Mouse (Mus musculus) Patski (cell line): Measurements from ENCODE around the gene Hist1h2ad. TPM values are rescaled to one million over a fixed set of nuclear protein-coding genes. Genes with fewer than 3 reads are reported as not detected.
"Not testable (repeated sequence)": the region's sequence is repeated elsewhere in the genome, so short reads cannot be mapped to it uniquely, and the experiment has no call there.

Source experiments
- ATAC-seq: fragments of 100-300 bp; one replicate; pipeline ENCODE4 v1.8.0; 2021
- CTCF ChIA-PET: fragments of 350-600 bp; sonication (Branson Sonifier 250); formaldehyde crosslinking; loops from one replicate; lab custom pipeline; 2022; ENCODE audit warnings: inconsistent platforms; lab: Charles Lee
- POLR2A ChIA-PET: fragments of 350-600 bp; sonication (Branson Sonifier 250); formaldehyde crosslinking; loops from one replicate; lab custom pipeline; 2022; ENCODE audit warnings: antibody characterized with exemption, inconsistent platforms; lab: Charles Lee
- DNase-seq: peaks from one replicate; pipeline ENCODE4 v3.0.0-alpha.2; 2011; ENCODE audit warnings: low read depth, low spot score
- H3K27me3 ChIP-seq: fragments of 371-371 bp; one replicate; pipeline ENCODE4 v1.5.1; 2021
- CTCF ChIP-seq: fragments of 100-300 bp; IDR thresholded peaks from one replicate; pipeline ENCODE4 v1.5.1; 2021
- in situ Hi-C: fragments of 300-500 bp; cut with MboI; formaldehyde crosslinking; loops from 3 replicates; pipeline ENCODE4 v1.11.1; 2018; ENCODE audit warnings: low pct_unique_long_range_greater_than_20kb, mixed read lengths
- polyA plus RNA-seq: library from polyadenylated mRNA; unstranded; gene quantifications from one replicate; pipeline ENCODE4 v1.2.3, GENCODE M21; 2021

Gene Hist1h2ad
- polyA plus RNA-seq, 1 experiment from 2014 or later: 1.0 TPM

GRCm38 (mm10) chr13:23551931-23552914, 22.0 kb upstream of the Hist1h2ad start:
- no peak for ATAC-seq
- TF ChIP-seq CTCF: no peak
- CTCF ChIA-PET: interaction anchor here (1.5 kb wide), 1 partner anchor 10 kb away, joined by 3 read pairs; the partner anchor contains the start of gene Hist1h2bh
- in situ Hi-C loops: no loop called here
- DNase-seq: no peak
- POLR2A ChIA-PET: no interaction called here
- no peaks in the 10 kb centered on the region for H3K27me3 ChIP-seq

DNA sequence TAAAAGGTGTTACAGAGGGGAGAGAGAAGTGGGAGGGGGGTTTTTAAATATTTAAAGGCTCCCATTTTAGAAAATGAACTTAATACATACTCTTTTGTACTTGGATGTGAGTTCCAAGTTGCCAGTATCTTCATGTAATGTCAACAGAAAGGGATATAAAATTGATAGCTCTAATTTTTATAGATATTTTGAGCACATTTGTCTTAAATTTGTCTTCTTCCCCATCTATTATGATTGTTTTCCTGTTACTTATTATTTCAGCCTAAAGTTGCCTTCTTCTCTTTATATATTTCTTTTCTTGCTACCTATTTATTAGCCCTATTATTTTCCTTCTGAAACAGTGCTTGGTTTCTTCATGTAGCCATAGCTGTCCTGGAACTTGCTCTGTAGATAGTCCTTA, 21.2 kb upstream of the Hist1h2ad start, which contains the start of gene Hist1h1d:
Hist1h1d (plus strand) TSS at position 301 of the 400 bp plus-strand sequence.
- no peak for DNase-seq
- in situ Hi-C loops: no loop called here
- ATAC-seq: no peak
- CTCF ChIA-PET: interaction anchor here (0.7 to 1.5 kb wide), 3 partner anchors 10 to 1589 kb away, joined by 3 read pairs; partner anchors contain the start of gene Hist1h2bh
- no peaks in the 10 kb centered on the region for H3K27me3 ChIP-seq
- POLR2A ChIA-PET: no interaction called here
- TF ChIP-seq CTCF: no peak

DNA sequence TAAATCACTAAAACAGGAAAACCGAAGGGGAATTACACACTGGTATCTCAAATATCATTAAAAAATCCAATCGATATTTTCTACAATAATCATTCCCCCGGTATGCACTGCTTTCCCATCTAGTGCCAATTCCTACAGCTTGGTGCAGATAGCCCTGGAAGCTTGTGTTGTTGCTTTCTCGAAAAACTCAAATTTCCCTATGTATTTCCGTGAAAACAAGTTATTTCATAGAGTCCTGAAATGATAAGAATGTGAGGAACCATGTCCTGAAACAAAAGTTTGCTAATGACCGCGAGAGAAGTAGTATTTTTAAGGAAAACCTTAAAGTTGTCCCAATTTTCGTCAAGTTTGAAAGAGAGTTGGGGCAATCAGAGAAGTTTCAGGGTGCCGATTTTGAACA, 19.8 kb upstream of the Hist1h2ad start:
- H3K27me3 ChIP-seq: no peaks in the 10 kb centered on the region
- CTCF ChIA-PET: interaction anchor here (0.7 to 1.8 kb wide), 4 partner anchors 9 to 196 kb away, joined by 3 to 6 read pairs (median 4); partner anchors contain the start of genes Hist1h2ab and Hist1h2af
- in situ Hi-C loops: no loop called here
- no peak for TF ChIP-seq CTCF
- ATAC-seq (no peak), DNase-seq (no peak)
- POLR2A ChIA-PET: interaction anchor here (0.7 to 1.6 kb wide), 4 partner anchors 16 to 31 kb away, joined by 3 to 6 read pairs (median 3); partner anchors contain the start of genes Hist1h2ae and Hist1h4d

DNA sequence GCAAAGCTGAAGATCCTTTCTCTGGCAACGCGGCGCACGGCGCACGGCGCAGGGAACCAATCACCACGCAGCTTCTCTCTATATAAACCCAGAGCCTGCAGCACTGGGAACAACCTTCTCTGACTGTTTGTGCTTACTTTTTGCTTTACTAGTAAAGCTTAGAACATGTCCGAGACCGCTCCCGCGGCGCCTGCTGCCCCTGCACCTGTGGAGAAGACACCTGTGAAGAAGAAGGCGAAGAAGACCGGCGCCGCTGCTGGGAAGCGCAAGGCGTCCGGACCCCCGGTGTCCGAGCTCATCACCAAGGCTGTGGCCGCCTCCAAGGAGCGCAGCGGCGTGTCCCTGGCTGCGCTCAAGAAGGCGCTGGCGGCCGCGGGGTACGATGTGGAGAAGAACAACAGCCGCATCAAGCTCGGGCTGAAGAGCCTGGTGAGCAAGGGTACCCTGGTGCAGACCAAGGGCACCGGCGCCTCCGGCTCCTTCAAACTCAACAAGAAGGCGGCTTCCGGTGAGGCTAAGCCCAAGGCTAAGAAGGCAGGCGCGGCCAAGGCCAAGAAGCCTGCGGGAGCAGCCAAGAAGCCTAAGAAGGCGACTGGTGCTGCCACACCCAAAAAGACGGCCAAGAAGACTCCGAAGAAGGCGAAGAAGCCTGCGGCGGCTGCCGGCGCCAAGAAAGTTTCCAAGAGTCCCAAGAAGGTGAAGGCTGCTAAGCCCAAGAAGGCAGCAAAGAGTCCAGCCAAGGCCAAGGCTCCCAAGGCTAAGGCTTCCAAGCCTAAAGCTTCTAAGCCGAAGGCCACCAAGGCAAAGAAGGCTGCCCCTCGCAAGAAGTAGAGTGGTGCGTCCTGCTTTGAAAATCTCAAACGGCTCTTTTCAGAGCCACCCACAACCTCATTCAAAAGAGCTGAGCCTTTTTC, 19.0 kb upstream of the Hist1h2ad start:
- in situ Hi-C loops: no loop called here
- no peak for DNase-seq
- ATAC-seq: peak; percentile 71
- no peak for TF ChIP-seq CTCF
- CTCF ChIA-PET: interaction anchor here (0.7 to 1.8 kb wide), 4 partner anchors 10 to 196 kb away, joined by 3 to 6 read pairs (median 4); partner anchors contain the start of genes Hist1h1e, Hist1h2ab and Hist1h2af
- POLR2A ChIA-PET: interaction anchor here (0.8 to 1.6 kb wide), 4 partner anchors 10 to 26 kb away, joined by 3 to 6 read pairs (median 4); partner anchors contain the start of genes Hist1h2ae and Hist1h4d
- H3K27me3 ChIP-seq: no peaks in the 10 kb centered on the region

DNA sequence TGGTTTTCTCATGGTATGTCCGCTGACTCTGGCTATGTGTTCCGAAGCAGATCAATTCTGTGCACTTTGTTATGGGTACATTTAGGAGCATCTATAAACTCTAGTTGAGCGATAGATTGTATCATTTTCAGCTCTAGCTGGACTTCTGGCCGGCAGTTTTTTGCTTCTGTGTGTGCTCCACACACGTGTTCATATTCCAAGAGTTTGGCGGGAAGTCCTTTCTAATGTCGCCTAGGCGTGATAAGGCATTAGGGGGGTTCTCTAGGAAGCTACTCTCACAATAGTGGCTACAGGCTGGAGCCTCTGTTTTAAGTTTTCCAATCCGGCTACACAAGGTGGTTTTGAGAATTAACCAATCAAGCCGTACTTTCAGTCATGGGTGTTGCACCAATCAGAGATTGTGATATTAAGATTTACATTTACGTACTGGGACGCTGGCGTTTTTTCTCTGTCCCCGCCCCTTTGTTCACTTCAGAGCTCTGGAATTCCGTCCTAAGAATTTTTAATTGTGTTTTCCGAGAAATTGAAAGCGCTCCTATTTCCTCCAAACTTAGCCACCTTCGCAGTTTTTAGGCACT, 18.3 kb upstream of the Hist1h2ad start:
- ChIA-PET CTCF (interaction anchor here (1.3 to 1.4 kb wide), 2 partner anchors 27 to 66 kb away, joined by 3 to 5 read pairs; partner anchors contain the start of gene Hist1h1e), POLR2A (interaction anchor here (1.4 to 1.6 kb wide), 3 partner anchors 26 to 66 kb away, joined by 3 to 7 read pairs (median 6); partner anchors contain the start of gene Hist1h4d)
- peak; percentile 89 for DNase-seq
- in situ Hi-C loops: no loop called here
- H3K27me3 ChIP-seq: no peaks in the 10 kb centered on the region
- no peak for TF ChIP-seq CTCF
- ATAC-seq: peak; percentile 42

GRCm38 (mm10) chr13:23556906-23557305, 17.3 kb upstream of the Hist1h2ad start:
- DNase-seq (no peak), ATAC-seq (no peak)
- in situ Hi-C loops: no loop called here
- no peaks in the 10 kb centered on the region for H3K27me3 ChIP-seq
- TF ChIP-seq CTCF: no peak
- ChIA-PET POLR2A (interaction anchor here (1.4 kb wide), 2 partner anchors 27 to 65 kb away, joined by 3 to 7 read pairs; no protein-coding TSS in a partner anchor), CTCF (interaction anchor here (1.4 kb wide), 1 partner anchor 26 kb away, joined by 3 read pairs; no protein-coding TSS in a partner anchor)

GRCm38 (mm10) chr13:23560699-23561098, 13.5 kb upstream of the Hist1h2ad start:
- H3K27me3 ChIP-seq, ATAC-seq, DNase-seq, CTCF ChIA-PET: not testable (repeated sequence)
- in situ Hi-C loops: loop anchor here (10.0 kb wide), 1 partner anchor 134 kb away; the partner anchor contains the start of genes Hist1h1t and Hist1h4c
- POLR2A ChIA-PET: interaction anchor here (0.9 kb wide), 1 partner anchor 10 kb away, joined by 3 read pairs; no protein-coding TSS in a partner anchor

DNA sequence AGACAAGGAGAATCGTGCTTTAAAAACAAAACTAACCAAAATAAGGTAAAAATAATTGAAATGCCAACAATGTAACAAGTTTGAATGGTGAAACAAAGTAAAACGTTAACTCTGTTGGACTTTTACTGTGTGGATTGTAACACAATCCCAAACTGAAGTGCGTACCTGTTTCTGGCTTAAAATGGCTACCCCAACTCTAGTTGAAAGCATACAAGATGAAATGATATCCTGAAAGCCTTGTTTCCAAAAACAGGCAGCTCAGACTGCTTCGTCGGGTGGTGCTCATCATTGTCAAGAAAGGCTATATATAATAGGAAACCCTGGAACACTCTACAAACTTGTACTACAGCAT, 12.7 kb upstream of the Hist1h2ad start:
- POLR2A ChIA-PET: interaction anchor here (1.3 kb wide), 1 partner anchor 23 kb away, joined by 3 read pairs; no protein-coding TSS in a partner anchor
- ATAC-seq, DNase-seq, H3K27me3 ChIP-seq, CTCF ChIA-PET: not testable (repeated sequence)
- in situ Hi-C loops: loop anchor here (10.0 kb wide), 1 partner anchor 133 kb away; the partner anchor contains the start of genes Hist1h1t and Hist1h4c

DNA sequence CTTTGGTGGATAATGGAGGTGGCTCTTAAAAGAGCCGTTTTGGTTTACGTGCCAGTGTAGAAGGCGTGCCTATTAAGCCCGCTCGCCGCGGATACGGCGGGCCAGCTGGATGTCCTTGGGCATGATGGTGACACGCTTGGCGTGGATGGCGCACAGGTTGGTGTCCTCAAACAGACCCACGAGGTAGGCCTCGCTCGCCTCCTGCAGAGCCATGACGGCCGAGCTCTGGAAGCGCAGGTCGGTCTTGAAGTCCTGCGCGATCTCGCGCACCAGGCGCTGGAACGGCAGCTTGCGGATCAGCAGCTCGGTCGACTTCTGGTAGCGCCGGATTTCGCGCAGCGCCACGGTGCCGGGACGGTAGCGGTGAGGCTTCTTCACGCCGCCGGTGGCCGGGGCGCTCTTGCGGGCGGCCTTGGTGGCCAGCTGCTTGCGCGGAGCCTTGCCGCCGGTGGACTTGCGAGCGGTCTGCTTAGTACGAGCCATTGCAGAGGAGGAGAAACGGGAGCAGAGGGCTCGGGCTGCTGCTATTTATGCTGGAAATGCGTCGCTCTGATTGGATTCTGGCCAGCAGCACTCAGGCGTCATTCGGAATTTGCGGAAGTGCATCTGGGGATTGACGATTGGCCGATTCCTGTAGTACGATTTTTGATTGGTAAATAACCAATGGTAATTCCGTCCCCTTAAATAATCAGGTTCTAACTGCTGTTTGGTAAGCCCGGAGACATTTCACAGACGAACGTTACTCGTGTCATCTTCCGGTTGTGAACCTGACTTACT, 12.1 kb upstream of the Hist1h2ad start, which contains the start of gene Hist1h3e:
Hist1h3e (minus strand) TSS at position 487 of the 777 bp plus-strand sequence.
- POLR2A ChIA-PET: interaction anchor here (1.3 kb wide), 1 partner anchor 22 kb away, joined by 3 read pairs; no protein-coding TSS in a partner anchor
- DNase-seq (peak; percentile 97), ATAC-seq (peak; percentile 83)
- CTCF ChIA-PET, H3K27me3 ChIP-seq: not testable (repeated sequence)
- in situ Hi-C loops: loop anchor here (10.0 kb wide), 1 partner anchor 133 kb away; the partner anchor contains the start of genes Hist1h1t and Hist1h4c
